Mouse (Mus musculus) MEL (cell line): ENCODE results near the gene Tmc2. TPM values are rescaled to one million over a fixed set of nuclear protein-coding genes. Genes with fewer than 3 reads are reported as not detected.

Source experiments
- DNase-seq: peaks from one replicate; pipeline ENCODE4 v3.0.0; 2011; ENCODE audit warnings: low read depth, low spot score
- H3K27ac ChIP-seq: 2 replicates; pipeline ENCODE4 v1.5.1; 2012; ENCODE audit warnings: low read depth, mild to moderate bottlenecking, control low read depth, low read length, moderate library complexity; ENCODE audit not compliant: control insufficient read depth
- H3K27me3 ChIP-seq, 2 experiments: fragments of 150-350 bp in 1 of 2; sonication (generic) in 1 of 2; 2 replicates each; pipeline ENCODE4 v1.6.1; 2012; ENCODE audit warnings: low read length in 2 of 2, mild to moderate bottlenecking in 2 of 2, improper control_type of control experiment in 1 of 2, moderate library complexity in 1 of 2; ENCODE audit not compliant: insufficient read depth in 2 of 2, control insufficient read depth in 1 of 2
- H3K36me3 ChIP-seq, 2 experiments: 2 replicates each; pipeline ENCODE4 v1.6.1; 2012 to 2014; ENCODE audit warnings: low read length in 2 of 2, improper control_type of control experiment in 1 of 2, inconsistent platforms in 1 of 2, mild to moderate bottlenecking in 1 of 2; ENCODE audit not compliant: insufficient read depth in 2 of 2, control insufficient read depth in 1 of 2
- H3K4me1 ChIP-seq, 2 experiments: fragments of 150-350 bp in 1 of 2; sonication (generic) in 1 of 2; 2 replicates each; pipeline ENCODE4 v1.6.1; 2012; ENCODE audit warnings: low read length in 2 of 2, improper control_type of control experiment in 1 of 2, mild to moderate bottlenecking in 1 of 2; ENCODE audit not compliant: insufficient read depth in 2 of 2, control insufficient read depth in 1 of 2
- H3K4me3 ChIP-seq, 2 experiments: fragments of 150-350 bp in 1 of 2; sonication (generic) in 1 of 2; 2 replicates each; pipeline ENCODE4 v1.5.1; 2012; ENCODE audit warnings: low read depth in 2 of 2, low read length in 2 of 2, mild to moderate bottlenecking in 2 of 2, moderate library complexity in 2 of 2, control low read depth in 1 of 2, improper control_type of control experiment in 1 of 2; ENCODE audit not compliant: control insufficient read depth in 1 of 2, insufficient read depth in 1 of 2
- H3K79me2 ChIP-seq: 2 replicates; pipeline ENCODE4 v1.6.1; 2012; ENCODE audit warnings: mild to moderate bottlenecking, low read length, moderate library complexity; ENCODE audit not compliant: control insufficient read depth, poor library complexity, insufficient read depth
- H3K9ac ChIP-seq: 2 replicates; pipeline ENCODE4 v1.6.1; 2012; ENCODE audit warnings: low read depth, mild to moderate bottlenecking, control low read depth, low read length, moderate library complexity; ENCODE audit not compliant: control insufficient read depth, poor library complexity, severe bottlenecking
- H3K9me3 ChIP-seq: fragments of 150-350 bp; sonication (generic); replicated peaks from 2 replicates; pipeline ENCODE4 v1.6.1; 2012; ENCODE audit warnings: mild to moderate bottlenecking, low read length, improper control_type of control experiment, moderate library complexity; ENCODE audit not compliant: insufficient read depth
- BHLHE40 ChIP-seq: IDR thresholded peaks from 2 replicates; pipeline ENCODE4 v1.6.1; 2012; ENCODE audit warnings: low read depth, mild to moderate bottlenecking, inconsistent platforms, low read length, improper control_type of control experiment, borderline replicate concordance
- CHD1 ChIP-seq: IDR thresholded peaks from 2 replicates; pipeline ENCODE4 v1.6.1; 2012; ENCODE audit warnings: low read depth, mild to moderate bottlenecking, inconsistent platforms, low read length, improper control_type of control experiment
- CHD2 ChIP-seq: IDR thresholded peaks from 2 replicates; pipeline ENCODE4 v1.6.1; 2011; ENCODE audit warnings: low read length, improper control_type of control experiment
- CTCF ChIP-seq, 3 experiments: IDR thresholded peaks in 2 of 3; conservative IDR thresholded peaks in 1 of 3; 2 replicates each; pipeline ENCODE4 v1.5.1; 2011 to 2012; ENCODE audit warnings: low read length in 3 of 3, low read depth in 2 of 3, mild to moderate bottlenecking in 2 of 3, improper control_type of control experiment in 1 of 3, inconsistent platforms in 1 of 3, mixed read lengths in 1 of 3, moderate library complexity in 1 of 3; ENCODE audit not compliant: control insufficient read depth in 1 of 3, insufficient read depth in 1 of 3, poor library complexity in 1 of 3, severe bottlenecking in 1 of 3
- E2F4 ChIP-seq: IDR thresholded peaks from 2 replicates; pipeline ENCODE4 v1.6.1; 2011; ENCODE audit warnings: low read depth, low read length, improper control_type of control experiment, borderline replicate concordance
- ELF1 ChIP-seq: IDR thresholded peaks from 2 replicates; pipeline ENCODE4 v1.6.1; 2014; ENCODE audit warnings: low read depth, mild to moderate bottlenecking, inconsistent platforms, low read length, improper control_type of control experiment, moderate library complexity
- EP300 ChIP-seq, 2 experiments: IDR thresholded peaks; 2 replicates each; pipeline ENCODE4 v1.6.1; 2011; ENCODE audit warnings: improper control_type of control experiment in 2 of 2, low read length in 2 of 2, low read depth in 1 of 2, mild to moderate bottlenecking in 1 of 2
- ETS1 ChIP-seq: IDR thresholded peaks from 2 replicates; pipeline ENCODE4 v1.6.1; 2012; ENCODE audit warnings: low read depth, mild to moderate bottlenecking, inconsistent platforms, low read length, improper control_type of control experiment, moderate library complexity
- GATA1 ChIP-seq: IDR thresholded peaks from 2 replicates; pipeline ENCODE4 v1.6.1; 2011; ENCODE audit warnings: low read depth, low read length, improper control_type of control experiment
- HCFC1 ChIP-seq: IDR thresholded peaks from 2 replicates; pipeline ENCODE4 v1.6.1; 2012; ENCODE audit warnings: low read depth, mild to moderate bottlenecking, inconsistent platforms, low read length, improper control_type of control experiment, moderate library complexity
- JUND ChIP-seq: IDR thresholded peaks from 2 replicates; pipeline ENCODE4 v1.6.1; 2011; ENCODE audit warnings: low read depth, mild to moderate bottlenecking, improper control_type of control experiment, low read length
- KAT2A ChIP-seq: conservative IDR thresholded peaks from 2 replicates; pipeline ENCODE4 v1.6.1; 2012; ENCODE audit warnings: low read depth, low read length, improper control_type of control experiment, inconsistent platforms
- MAX ChIP-seq: IDR thresholded peaks from 2 replicates; pipeline ENCODE4 v1.6.1; 2011; ENCODE audit warnings: low read length, improper control_type of control experiment
- MXI1 ChIP-seq: IDR thresholded peaks from 2 replicates; pipeline ENCODE4 v1.6.1; 2011; ENCODE audit warnings: mild to moderate bottlenecking, low read depth, low read length, improper control_type of control experiment
- MYB ChIP-seq: IDR thresholded peaks from 2 replicates; pipeline ENCODE4 v1.6.1; 2011; ENCODE audit warnings: mild to moderate bottlenecking, low read depth, low read length, improper control_type of control experiment
- NELFE ChIP-seq: IDR thresholded peaks from 2 replicates; pipeline ENCODE4 v1.6.1; 2011; ENCODE audit warnings: low read depth, low read length, improper control_type of control experiment
- POLR2A ChIP-seq, 2 experiments: IDR thresholded peaks; 2 replicates each; pipeline ENCODE4 v1.6.1; 2011 to 2012; ENCODE audit warnings: low read length in 2 of 2, mild to moderate bottlenecking in 2 of 2, control low read depth in 1 of 2, improper control_type of control experiment in 1 of 2, low read depth in 1 of 2, moderate library complexity in 1 of 2; ENCODE audit not compliant: control insufficient read depth in 1 of 2, insufficient read depth in 1 of 2, poor library complexity in 1 of 2
- POLR2AphosphoS2 ChIP-seq: IDR thresholded peaks from 2 replicates; pipeline ENCODE4 v1.6.1; 2011; ENCODE audit warnings: low read length, improper control_type of control experiment
- POLR2AphosphoS5 ChIP-seq: IDR thresholded peaks from 2 replicates; pipeline ENCODE4 v1.6.1; 2012; ENCODE audit warnings: low read depth, borderline replicate concordance, mild to moderate bottlenecking, inconsistent platforms, low read length, moderate library complexity, mixed read lengths
- SIN3A ChIP-seq: IDR thresholded peaks from 2 replicates; pipeline ENCODE4 v1.6.1; 2012; ENCODE audit warnings: low read length, improper control_type of control experiment, inconsistent platforms
- SMC3 ChIP-seq: IDR thresholded peaks from 2 replicates; pipeline ENCODE4 v1.6.1; 2011; ENCODE audit warnings: low read depth, low read length, improper control_type of control experiment
- TAL1 ChIP-seq: IDR thresholded peaks from 2 replicates; pipeline ENCODE4 v1.6.1; 2012; ENCODE audit warnings: mild to moderate bottlenecking, inconsistent platforms, low read length, moderate library complexity, mixed read lengths
- TBP ChIP-seq: IDR thresholded peaks from 2 replicates; pipeline ENCODE4 v1.8.0; 2011; ENCODE audit warnings: low read depth, low read length, improper control_type of control experiment
- TCF12 ChIP-seq: IDR thresholded peaks from 2 replicates; pipeline ENCODE4 v1.6.1; 2014; ENCODE audit warnings: low read depth, mild to moderate bottlenecking, inconsistent platforms, low read length, improper control_type of control experiment, moderate library complexity
- UBTF ChIP-seq: IDR thresholded peaks from 2 replicates; pipeline ENCODE4 v1.6.1; 2012; ENCODE audit warnings: low read depth, mild to moderate bottlenecking, inconsistent platforms, low read length, improper control_type of control experiment, moderate library complexity, borderline replicate concordance; ENCODE audit not compliant: insufficient read depth
- USF1 ChIP-seq: IDR thresholded peaks from 2 replicates; pipeline ENCODE4 v1.6.1; 2014; ENCODE audit warnings: low read depth, mild to moderate bottlenecking, inconsistent platforms, low read length, improper control_type of control experiment, moderate library complexity
- USF2 ChIP-seq, 2 experiments: IDR thresholded peaks; 2 replicates each; pipeline ENCODE4 v1.6.1; 2011 to 2012; ENCODE audit warnings: improper control_type of control experiment in 2 of 2, low read length in 2 of 2, borderline replicate concordance in 1 of 2, inconsistent platforms in 1 of 2, low read depth in 1 of 2, mild to moderate bottlenecking in 1 of 2; ENCODE audit not compliant: insufficient read depth in 1 of 2
- ZKSCAN1 ChIP-seq: IDR thresholded peaks from 2 replicates; pipeline ENCODE4 v1.6.1; 2012; ENCODE audit warnings: low read depth, mild to moderate bottlenecking, inconsistent platforms, low read length, improper control_type of control experiment, moderate library complexity
- polyA plus RNA-seq, 2 experiments: library from polyadenylated mRNA; stranded (reverse) in 1 of 2; unstranded in 1 of 2; fragments of >175 nt in 1 of 2; fragments of >200 nt in 1 of 2; gene quantifications; 2 replicates each; pipeline versions ENCODE4 v1.2.1 to v1.2.4; 2012; ENCODE audit warnings: low replicate concordance in 2 of 2, low read depth in 1 of 2; ENCODE audit not compliant: insufficient read length in 2 of 2, insufficient read depth in 1 of 2, missing spikeins in 1 of 2
- total RNA-seq: library from RNA; depleted of rRNA; stranded (reverse); fragments of 300-350 nt; gene quantifications from 2 replicates; pipeline ENCODE4 v1.2.3, GENCODE M21; 2012

The Tmc2 gene
- total and polyA plus RNA-seq, 3 experiments: not detected

GRCm38 (mm10) chr2:130178381-130178705 is 16.7 kb upstream of the Tmc2 start:
- Histone ChIP-seq H3K27ac (peak overlapping the region; percentile 68), H3K79me2 (peaks cover 35% of the 10 kb centered on the region), H3K36me3 (peaks cover 26 to 30% of the 10 kb centered on the region in 2 experiments), H3K9ac (peak overlapping the region; percentile 98), H3K9me3 (no peaks in the 10 kb centered on the region), H3K4me3 (peak overlapping the region; percentile 72 to 95), H3K27me3 (peaks cover 2 to 5% of the 10 kb centered on the region in 2 experiments; a peak in 3 of 4 replicates), H3K4me1 (peaks cover 3 to 10% of the 10 kb centered on the region in 2 experiments; a peak in 3 of 4 replicates)
- TF ChIP-seq BHLHE40 (no peak), CHD1 (0 out of 2 replicates have a peak, but pooled peaks have one; percentile 40)
- DNase-seq: no peak

DNA sequence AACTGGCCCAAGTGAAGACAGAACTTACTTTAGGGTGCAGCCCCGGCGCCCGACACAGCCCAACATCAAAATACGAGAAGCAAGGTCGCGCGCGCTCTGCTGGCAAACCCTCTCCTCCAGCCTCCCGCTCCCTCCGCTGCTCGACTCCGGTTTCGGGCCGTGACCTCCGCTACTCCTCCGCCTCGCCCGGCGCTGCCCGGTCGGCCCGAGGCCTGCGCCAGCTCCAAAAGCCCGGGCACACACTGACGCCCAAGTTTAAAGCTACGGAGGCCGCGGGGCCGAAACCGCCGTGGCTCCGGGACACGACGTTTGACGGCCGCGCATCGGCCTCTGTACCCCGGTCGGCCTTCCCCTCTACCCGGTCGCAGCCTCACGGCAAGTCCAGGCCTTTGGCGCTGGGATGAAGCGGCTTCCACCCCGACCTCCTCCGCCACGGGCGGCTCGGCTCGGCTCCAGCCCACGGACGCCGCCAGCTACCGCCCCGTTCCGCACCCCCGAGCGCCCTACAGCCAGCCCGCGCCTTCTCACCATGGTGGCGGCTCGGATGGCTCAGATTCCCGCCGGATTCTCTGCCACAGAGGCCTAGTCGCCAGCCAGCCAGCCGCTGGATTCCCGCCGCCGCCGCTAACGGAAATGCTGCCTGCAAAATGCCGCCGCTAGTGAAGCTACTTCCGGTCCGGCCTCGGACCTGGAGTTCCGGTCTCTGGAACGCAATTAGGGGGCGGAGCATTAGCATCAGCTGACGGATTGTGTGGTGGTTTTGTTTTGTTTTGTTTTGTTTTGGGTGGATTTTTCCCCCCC is 16.1 kb upstream of the Tmc2 start, which contains the start of gene Snrpb:
TSS of gene Snrpb (minus strand) at position 698 of the 801 bp plus-strand sequence.
- H3K4me1 ChIP-seq: peaks cover 3 to 10% of the 10 kb centered on the region in 2 experiments; a peak in 3 of 4 replicates
- H3K27me3 ChIP-seq: peaks cover 3 to 8% of the 10 kb centered on the region in 2 experiments; a peak in 3 of 4 replicates
- H3K4me3 ChIP-seq: peak within 1 kb of the TSS; percentile 72 to 95
- peak; percentile 75; the same call in 1 of the 2 replicates for TF ChIP-seq POLR2AphosphoS2
- no peak for TF ChIP-seq JUND
- peak; percentile 70; the same call in 1 of the 2 replicates for TF ChIP-seq ETS1
- TF ChIP-seq HCFC1: peak; percentile 87
- 0 out of 2 replicates have a peak, but pooled peaks have one; percentile 83 for TF ChIP-seq UBTF
- TF ChIP-seq TAL1: no peak
- peak; percentile 88 for TF ChIP-seq USF1
- no peak for TF ChIP-seq SMC3
- no peak for TF ChIP-seq ZKSCAN1
- no peak for TF ChIP-seq MYB
- TF ChIP-seq POLR2AphosphoS5: no peak
- TF ChIP-seq BHLHE40: no peak
- TF ChIP-seq MXI1: no peak; the same call in none of the 2 replicates
- TF ChIP-seq CHD1: no peak
- 0 out of 6 replicates have a peak, but pooled peaks of 1 of the 3 experiments have one; percentile 14 for TF ChIP-seq CTCF (IDR thresholded peaks at IDR 0.05 in 2 of 3, conservative IDR thresholded peaks at IDR 0.05 in 1 of 3; ENCODE audit: control insufficient read depth in 1 of 3, insufficient read depth in 1 of 3, low read depth in 2 of 3, low read length in 3 of 3, poor library complexity in 1 of 3, severe bottlenecking in 1 of 3)
- TF ChIP-seq MAX: peak; percentile 26; the same call in 1 of the 2 replicates
- TF ChIP-seq NELFE: peak; percentile 95
- no peak for TF ChIP-seq CHD2
- peak; percentile 89 to 92 for TF ChIP-seq POLR2A (IDR thresholded peaks at IDR 0.05; ENCODE audit: control insufficient read depth in 1 of 2, insufficient read depth in 1 of 2, low read depth in 1 of 2, low read length in 2 of 2, poor library complexity in 1 of 2)
- TF ChIP-seq E2F4: peak; percentile 83; the same call in 1 of the 2 replicates
- TF ChIP-seq EP300 (IDR thresholded peaks at IDR 0.05; ENCODE audit: low read depth in 1 of 2, low read length in 2 of 2): no peak
- peak; percentile 97 for TF ChIP-seq SIN3A
- TF ChIP-seq KAT2A: peak; percentile 66
- TF ChIP-seq ELF1: peak; percentile 88
- TF ChIP-seq USF2 (IDR thresholded peaks at IDR 0.05; ENCODE audit: borderline replicate concordance in 1 of 2, insufficient read depth in 1 of 2, low read depth in 1 of 2, low read length in 2 of 2): no peak
- TF ChIP-seq TBP: peak; percentile 97
- TF ChIP-seq TCF12: peak; percentile 91
- TF ChIP-seq GATA1: no peak
- TF ChIP-seq, all 39 proteins: peak for 15
- no peaks in the 10 kb centered on the region for H3K9me3 ChIP-seq
- H3K9ac ChIP-seq: peak within 1 kb of the TSS; percentile 98
- peak; percentile 92 for DNase-seq
- H3K36me3 ChIP-seq: peaks cover 26 to 30% of the 10 kb centered on the region in 2 experiments
- H3K27ac ChIP-seq: peak within 1 kb of the TSS; percentile 68
- peaks cover 35% of the 10 kb centered on the region for H3K79me2 ChIP-seq
